Mouse (Mus musculus) frontal cortex, postnatal 10 days (tissue): ENCODE measurements around the gene Tesmin.
A peak's percentile ranks its signal among the peaks of the same experiment; 100 is the strongest.

ENCODE experiments used
- DNase-seq, 2 experiments: peaks; one replicate each; pipeline ENCODE4 v3.0.0; 2022; ENCODE audit warnings: low spot score in 2 of 2, mixed read lengths in 1 of 2

Gene Tesmin

GRCm38 (mm10) chr19:3441092-3441491 is 52.4 kb downstream of the Tesmin start:
- DNase-seq, result no peak

GRCm38 (mm10) chr19:3447348-3447747 is 58.7 kb downstream of the Tesmin start:
- DNase-seq, result no peak

DNA sequence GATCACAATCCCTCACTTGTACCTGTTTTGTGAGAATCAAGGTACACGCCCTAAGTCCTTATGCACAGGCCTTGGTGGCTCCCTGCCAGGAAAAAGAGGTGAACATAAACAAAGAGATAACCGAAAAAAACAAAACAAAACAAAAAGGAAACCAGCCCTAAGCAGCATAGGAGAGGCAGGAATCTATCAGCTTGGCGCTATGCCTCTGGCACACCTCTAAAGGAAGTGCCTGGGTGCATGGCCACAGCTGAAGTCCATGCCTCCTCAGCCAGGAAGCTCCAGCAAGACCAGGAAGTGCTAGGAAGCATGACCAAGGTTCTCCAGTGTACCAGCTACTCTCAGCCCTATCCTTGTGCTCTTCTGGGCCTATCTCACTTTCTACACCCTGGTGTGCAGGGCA is 60.6 kb downstream of the Tesmin start:
- DNase-seq, result no peak

GRCm38 (mm10) chr19:3450714-3451113 is 62.1 kb downstream of the Tesmin start:
- no peak for DNase-seq

DNA sequence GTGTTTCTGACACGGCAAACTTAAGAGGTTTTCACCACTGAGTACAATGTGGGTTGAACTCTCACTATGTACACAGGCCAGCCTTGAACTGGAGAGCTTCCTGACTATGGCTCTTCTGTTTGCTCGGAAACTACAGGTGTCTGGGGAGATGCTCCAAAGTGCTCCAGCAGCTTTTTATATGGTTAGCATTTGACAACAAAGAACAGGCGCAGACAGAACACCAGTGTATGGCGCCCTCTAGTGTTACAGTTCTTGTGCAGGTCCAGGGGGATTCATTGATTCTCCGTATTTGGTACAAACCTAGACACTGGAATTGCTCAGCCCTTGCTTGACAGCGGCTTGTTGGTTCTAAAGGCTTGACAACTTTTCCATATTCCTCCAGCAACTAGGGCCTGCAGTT is 62.5 kb downstream of the Tesmin start:
- peak; percentile 48 to 66 for DNase-seq

- no peak for DNase-seq
Measured at GRCm38 (mm10) chr19:3451649-3452048, 63.0 kb downstream of the Tesmin start.
